Mouse (Mus musculus) cortical plate, adult 2 months (tissue): ENCODE measurements at regions not wholly inside any gene's neighbourhood (a gene's known extent, or its start where the extent isn't known, plus 50 kb on each side); places are given as distances from the start of the nearest gene placed in this dataset.

ENCODE experiments used
- H3K27ac ChIP-seq: fragments of 200-500 bp; 2 replicates; pipeline ENCODE4 v1.5.1; 2012; ENCODE audit warnings: low read length, control low read depth, inconsistent platforms; ENCODE audit not compliant: insufficient read depth
- H3K4me1 ChIP-seq: fragments of 200-500 bp; 2 replicates; pipeline ENCODE4 v1.6.1; 2011; ENCODE audit warnings: low read length; ENCODE audit not compliant: control insufficient read depth, insufficient read depth
- H3K4me3 ChIP-seq: fragments of 200-500 bp; 2 replicates; pipeline ENCODE4 v1.5.1; 2011; ENCODE audit warnings: mild to moderate bottlenecking, low read length, control low read depth; ENCODE audit not compliant: insufficient read depth
- CTCF ChIP-seq: fragments of 200-500 bp; IDR thresholded peaks from 2 replicates; pipeline ENCODE4 v1.5.1; 2011; ENCODE audit warnings: mild to moderate bottlenecking, control low read depth, low read length; ENCODE audit not compliant: insufficient read depth; ENCODE audit errors: extremely low read depth
- POLR2A ChIP-seq: fragments of 200-500 bp; IDR thresholded peaks from 2 replicates; pipeline ENCODE4 v1.6.1; 2011; ENCODE audit warnings: mild to moderate bottlenecking, low read length, control low read depth; ENCODE audit not compliant: insufficient read depth; ENCODE audit errors: extremely low read depth

DNA sequence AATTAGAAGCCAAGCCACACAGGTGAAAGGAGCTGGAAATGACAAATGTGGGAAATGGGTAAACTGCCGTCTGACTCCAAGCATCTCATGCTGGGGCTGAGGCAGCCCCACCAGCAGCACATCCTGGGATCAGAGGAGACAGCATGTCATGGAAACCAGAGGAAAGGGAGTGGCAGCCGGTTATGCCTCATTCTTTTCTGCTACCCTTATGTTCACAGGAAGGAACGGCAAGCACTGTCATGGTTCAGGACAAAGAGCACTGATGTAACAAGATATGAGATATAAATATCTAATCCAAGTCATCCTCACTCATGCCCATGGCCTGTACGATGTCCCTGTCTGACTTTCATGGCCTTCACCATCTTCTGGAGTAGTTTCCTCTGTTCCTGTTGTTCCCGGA lies 125.2 kb upstream of the Tnfaip3 start:
- no peak overlapping the region for H3K27ac ChIP-seq
- no peak overlapping the region for H3K4me3 ChIP-seq
- TF ChIP-seq CTCF, result no peak
- TF ChIP-seq POLR2A, result no peak
- H3K4me1 ChIP-seq, result no peaks in the 10 kb centered on the region

DNA sequence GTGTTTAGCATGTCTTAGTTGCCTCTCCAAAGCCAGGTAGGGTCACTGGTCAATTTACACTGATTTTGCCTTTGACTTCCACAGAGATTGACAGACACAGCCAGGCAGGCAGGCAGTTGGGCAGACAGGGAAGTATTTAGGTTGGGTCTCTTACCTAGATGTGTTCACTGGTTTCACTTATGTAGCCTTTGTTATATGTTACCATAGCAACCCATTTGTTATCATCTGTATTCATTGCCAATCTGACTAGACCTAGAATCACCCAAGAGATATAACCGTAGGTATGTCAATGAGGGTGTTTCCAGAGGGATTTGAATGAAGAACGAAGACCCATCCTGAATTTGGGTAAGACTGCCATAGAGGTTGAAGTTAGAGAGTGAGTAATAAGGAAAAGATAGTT lies 123.8 kb upstream of the Tnfaip3 start:
- no peak overlapping the region for H3K4me3 ChIP-seq
- TF ChIP-seq POLR2A (no peak), CTCF (no peak)
- no peak overlapping the region for H3K27ac ChIP-seq
- no peaks in the 10 kb centered on the region for H3K4me1 ChIP-seq

DNA sequence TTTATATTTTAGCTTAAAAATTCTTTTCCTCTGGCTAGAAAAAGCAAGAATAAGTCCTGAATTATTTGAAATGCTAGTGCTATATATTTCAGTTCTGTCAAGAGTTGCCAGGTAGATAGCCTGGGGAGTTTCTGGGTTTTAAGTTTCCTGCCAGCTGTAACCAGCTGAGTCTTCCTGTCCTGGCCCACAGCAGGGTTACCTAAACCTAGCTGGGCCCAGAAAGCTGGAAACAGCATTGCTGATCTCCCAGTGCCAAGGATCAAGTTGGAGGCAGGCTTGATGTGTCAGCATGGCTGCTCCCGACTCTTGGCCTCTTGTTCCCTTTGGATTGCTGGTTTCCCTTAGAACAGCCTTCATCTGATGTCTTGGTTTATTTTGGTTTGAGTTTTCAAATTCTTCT lies 122.8 kb upstream of the Tnfaip3 start:
- TF ChIP-seq CTCF, result no peak
- no peak for TF ChIP-seq POLR2A
- Histone ChIP-seq H3K27ac (no peak overlapping the region), H3K4me1 (no peaks in the 10 kb centered on the region), H3K4me3 (no peak overlapping the region)

DNA sequence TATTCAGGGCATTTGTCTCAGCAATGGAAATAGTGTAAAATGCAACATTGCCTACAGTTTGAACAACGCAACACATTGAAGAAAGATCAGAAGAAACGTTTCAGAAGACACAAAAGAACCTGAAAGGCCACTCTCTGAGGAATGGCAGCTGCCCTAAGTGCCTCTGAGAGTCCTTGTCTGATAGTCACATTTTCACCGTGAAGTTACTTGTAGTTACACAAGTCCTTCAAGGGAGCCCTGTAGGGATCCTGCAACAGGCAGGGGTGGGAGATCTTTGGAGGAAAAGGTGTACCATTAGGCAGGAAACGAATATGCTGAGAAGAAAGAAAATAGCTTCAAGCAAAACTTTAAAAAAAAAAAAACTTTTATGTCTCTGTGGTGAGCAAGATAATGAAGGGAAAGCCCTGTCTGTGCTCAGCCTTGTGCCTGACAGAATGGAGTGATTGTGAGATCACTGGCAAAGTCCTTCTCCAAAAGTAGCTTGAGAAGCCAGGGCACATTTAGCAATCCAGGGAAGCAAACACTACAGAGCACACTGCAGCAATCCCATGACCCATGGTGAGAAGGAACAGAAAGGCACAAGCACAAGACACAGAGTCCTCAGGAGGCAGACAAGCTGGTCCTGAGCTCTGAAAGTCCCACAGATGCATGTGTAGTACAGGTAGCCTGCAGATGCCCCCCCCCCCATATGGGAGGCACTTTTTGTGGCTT lies 112.3 kb upstream of the Tnfaip3 start:
- TF ChIP-seq CTCF (no peak), POLR2A (no peak)
- Histone ChIP-seq H3K4me3 (no peak overlapping the region), H3K27ac (no peak overlapping the region), H3K4me1 (peaks cover 3% of the 10 kb centered on the region; the same call in 1 of the 2 replicates)

DNA sequence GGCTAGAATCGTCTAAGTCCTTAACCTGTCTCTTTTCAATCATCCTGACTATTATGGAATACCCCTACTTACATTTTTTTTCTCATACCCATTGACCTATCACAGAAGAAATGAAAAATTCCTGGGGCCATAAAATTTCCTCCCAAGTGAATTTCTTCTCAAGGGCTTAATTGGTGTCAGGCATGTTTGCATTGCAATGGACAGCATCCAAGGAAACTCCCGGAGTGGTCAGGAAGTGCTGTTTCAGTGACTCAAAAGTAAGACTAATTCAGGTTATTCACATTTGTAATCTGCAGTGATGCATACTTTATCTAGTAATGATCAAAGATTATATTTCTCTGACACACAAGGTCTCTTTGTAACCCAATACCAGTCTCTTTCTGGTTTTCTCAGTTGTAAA lies 111.5 kb upstream of the Tnfaip3 start:
- Histone ChIP-seq H3K4me3 (no peak overlapping the region), H3K27ac (no peak overlapping the region), H3K4me1 (peaks cover 3% of the 10 kb centered on the region; the same call in 1 of the 2 replicates)
- TF ChIP-seq POLR2A (no peak), CTCF (no peak)

DNA sequence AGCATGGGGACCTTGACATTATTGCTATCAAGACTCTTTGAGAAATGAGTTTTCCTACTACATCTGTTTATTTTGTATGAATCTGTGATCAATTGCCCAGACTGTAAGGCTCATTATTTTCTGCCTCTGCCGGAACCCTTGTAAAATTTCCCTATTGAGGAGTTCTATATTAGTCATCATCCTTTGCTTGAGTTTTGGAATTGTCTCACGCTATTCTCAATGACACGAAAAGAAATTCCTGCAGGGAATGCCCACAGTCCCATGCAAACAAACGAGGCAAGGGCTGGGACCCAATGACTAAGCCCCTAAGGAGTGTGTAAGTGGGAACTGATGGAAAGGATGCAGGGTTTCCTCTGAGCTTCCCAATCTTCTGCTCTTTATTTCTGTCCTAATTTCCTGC lies 111.0 kb upstream of the Tnfaip3 start:
- peaks cover 3% of the 10 kb centered on the region; the same call in 1 of the 2 replicates for H3K4me1 ChIP-seq
- no peak overlapping the region for H3K4me3 ChIP-seq
- H3K27ac ChIP-seq, result no peak overlapping the region
- TF ChIP-seq POLR2A, result no peak
- TF ChIP-seq CTCF, result no peak

DNA sequence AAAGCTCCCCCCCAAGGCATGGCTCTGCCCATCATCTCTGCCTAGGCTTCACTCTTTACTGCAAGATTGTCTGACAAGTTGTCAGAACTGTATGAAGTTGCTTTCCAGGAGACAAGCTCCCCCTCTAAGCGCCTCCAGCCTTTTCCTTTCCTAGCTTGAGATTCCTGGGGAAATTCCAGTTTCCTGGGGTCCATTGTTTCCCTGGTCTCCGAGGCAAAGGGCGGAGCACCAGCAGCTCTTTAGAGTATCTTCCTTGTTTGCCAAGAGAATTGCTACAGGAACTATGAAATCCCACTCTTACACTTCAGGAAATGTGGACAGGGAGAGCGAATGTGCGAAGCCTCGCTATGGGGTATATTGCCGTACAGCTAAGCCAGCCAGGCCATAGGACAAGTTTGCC lies 108.2 kb upstream of the Tnfaip3 start:
- TF ChIP-seq POLR2A (no peak), CTCF (no peak)

DNA sequence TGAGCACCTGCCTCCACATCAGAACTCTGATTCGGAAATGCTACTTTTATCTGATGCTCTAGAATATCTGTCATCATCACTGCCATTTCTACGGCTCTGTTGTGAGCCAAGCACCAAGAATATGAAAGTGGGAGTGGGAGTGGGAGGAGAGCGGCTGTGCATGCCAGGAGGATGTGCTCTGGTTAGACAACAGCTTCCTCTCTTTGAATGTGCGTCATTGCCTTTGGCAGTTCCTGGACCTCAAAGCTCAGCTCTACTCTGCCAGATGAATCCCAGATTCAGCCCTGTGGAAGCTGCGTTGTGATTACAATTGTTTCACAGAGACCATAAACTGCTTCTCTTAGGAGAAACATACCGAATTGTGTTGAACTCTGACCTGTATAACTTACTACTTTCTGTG lies 106.8 kb upstream of the Tnfaip3 start:
- TF ChIP-seq POLR2A, result no peak
- Histone ChIP-seq H3K4me3 (no peak overlapping the region), H3K27ac (no peak overlapping the region), H3K4me1 (peaks cover 3% of the 10 kb centered on the region)

More for the DNA sequence above, 108.2 kb upstream of the Tnfaip3 start:
- H3K4me1 ChIP-seq, result peaks cover 3% of the 10 kb centered on the region; the same call in 1 of the 2 replicates
- no peak overlapping the region for H3K27ac ChIP-seq
- H3K4me3 ChIP-seq, result no peak overlapping the region

DNA sequence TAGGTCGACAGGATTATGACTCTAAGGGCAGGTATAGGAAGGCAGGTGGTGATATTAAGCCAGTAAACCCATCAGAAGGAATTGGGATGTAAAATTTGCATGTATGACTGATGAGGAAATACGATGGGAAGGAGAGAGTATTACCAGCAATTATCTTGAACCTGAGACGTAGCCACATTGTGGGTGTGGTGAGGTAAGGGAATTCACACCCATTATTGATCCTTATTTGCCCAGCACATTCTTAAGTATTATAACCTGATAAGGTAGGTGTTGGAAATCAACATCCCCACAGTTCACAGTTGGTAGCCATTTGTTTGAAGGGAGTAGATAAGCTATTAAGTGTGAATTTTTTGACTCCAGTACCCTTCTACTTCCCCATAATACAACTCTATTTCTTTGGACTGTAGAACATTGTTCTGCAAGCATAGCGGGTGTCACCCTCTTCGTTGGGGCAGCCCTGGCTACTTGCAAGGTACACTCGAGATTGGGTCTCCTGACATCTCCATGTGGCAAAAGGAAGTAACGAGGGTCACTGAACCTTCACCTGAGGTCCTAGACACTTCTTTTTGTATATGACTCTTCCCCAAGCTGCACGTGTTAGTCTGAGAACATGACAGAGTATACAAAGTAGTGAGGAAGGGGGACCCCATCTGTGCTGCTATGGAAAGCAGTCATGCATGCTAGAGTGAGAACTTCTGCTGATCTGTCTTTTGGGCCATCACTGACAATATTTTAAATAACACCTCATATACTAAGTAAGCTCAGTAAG lies 104.0 kb upstream of the Tnfaip3 start:
- Histone ChIP-seq H3K4me1 (peaks cover 3% of the 10 kb centered on the region), H3K4me3 (no peak overlapping the region), H3K27ac (no peak overlapping the region)
- TF ChIP-seq CTCF, result no peak
- TF ChIP-seq POLR2A, result no peak

DNA sequence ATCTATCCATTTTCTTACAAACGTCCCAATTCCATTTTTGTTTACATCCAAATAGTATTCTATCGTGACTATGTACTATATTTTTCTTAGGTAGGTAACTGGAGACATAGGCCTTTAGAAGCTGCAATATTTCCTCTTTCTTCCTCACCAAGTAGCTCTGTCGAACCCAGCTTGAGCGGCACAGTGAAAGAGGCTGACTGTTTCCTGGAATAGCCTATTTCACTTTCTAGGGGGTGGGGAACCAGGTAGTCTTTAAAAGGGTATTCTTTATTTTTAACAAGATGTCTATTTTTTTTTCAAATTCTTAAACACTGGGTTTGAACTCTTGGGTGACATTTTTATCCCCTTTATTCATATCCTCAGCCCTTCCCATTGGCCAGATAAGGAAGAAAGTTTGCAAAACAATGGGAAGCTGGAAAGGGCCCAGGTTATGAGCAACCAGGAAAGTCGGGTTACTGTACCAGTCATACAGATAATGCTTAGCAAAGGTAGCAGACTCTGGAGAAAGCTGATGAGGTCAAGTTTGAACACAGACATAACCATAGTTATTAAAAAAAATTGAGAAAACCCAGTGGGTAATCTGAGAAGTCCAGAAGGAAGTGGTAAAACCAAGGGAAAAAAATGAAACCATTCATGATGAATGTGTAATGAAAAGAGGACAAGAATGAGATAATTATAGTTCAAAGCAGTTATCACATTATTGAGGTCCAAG lies 103.3 kb upstream of the Tnfaip3 start:
- Histone ChIP-seq H3K27ac (no peak overlapping the region), H3K4me3 (no peak overlapping the region), H3K4me1 (peaks cover 3% of the 10 kb centered on the region)
- TF ChIP-seq CTCF (no peak), POLR2A (no peak)
